Mouse (Mus musculus) left cerebral cortex, adult 18-20 months (tissue): ENCODE results near the gene Ptges2. TPM values are rescaled to one million over a fixed set of nuclear protein-coding genes. Genes with fewer than 3 reads are reported as not detected.

ENCODE experiments used
- DNase-seq, 2 experiments: peaks; one replicate each; pipeline ENCODE4 v3.0.0; 2021 to 2022; ENCODE audit warnings: low spot score in 2 of 2, mixed read lengths in 1 of 2
- total RNA-seq, 2 experiments: library from RNA; stranded (reverse); gene quantifications; 2 replicates each; pipeline ENCODE4 v1.2.3; 2021

Gene Ptges2
- total RNA-seq, 2 experiments from 2014 or later = 49.5 to 51.2 TPM

- DNase-seq = no peak
These were observed 18.2 kb downstream of the Ptges2 start for GRCm38 (mm10) chr2:32413936-32414335.

GRCm38 (mm10) chr2:32415801-32416200 is 20.1 kb downstream of the Ptges2 start:
- no peak for DNase-seq

DNA sequence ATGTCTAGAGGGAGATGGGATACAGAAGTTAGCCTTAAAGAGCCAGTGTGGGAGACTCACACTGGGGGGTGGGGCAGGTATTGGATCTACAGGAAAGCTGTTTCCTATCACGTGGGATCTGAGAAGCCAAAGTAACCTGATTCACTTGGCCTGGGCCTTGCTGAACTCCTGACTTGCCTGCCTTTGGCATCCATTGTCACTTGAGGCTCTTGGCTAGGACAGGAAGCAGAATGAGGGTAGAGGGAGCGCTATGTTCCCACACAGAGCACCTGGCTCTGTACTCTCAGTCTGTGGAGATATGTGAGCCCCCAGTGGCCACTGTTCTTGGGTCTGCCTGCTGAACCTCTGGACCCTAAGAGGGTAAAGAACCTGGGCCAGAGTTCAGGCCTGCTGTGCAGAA is 20.9 kb downstream of the Ptges2 start:
- DNase-seq = no peak

- DNase-seq = no peak
These were observed 21.8 kb downstream of the Ptges2 start for GRCm38 (mm10) chr2:32417486-32417885.

DNA sequence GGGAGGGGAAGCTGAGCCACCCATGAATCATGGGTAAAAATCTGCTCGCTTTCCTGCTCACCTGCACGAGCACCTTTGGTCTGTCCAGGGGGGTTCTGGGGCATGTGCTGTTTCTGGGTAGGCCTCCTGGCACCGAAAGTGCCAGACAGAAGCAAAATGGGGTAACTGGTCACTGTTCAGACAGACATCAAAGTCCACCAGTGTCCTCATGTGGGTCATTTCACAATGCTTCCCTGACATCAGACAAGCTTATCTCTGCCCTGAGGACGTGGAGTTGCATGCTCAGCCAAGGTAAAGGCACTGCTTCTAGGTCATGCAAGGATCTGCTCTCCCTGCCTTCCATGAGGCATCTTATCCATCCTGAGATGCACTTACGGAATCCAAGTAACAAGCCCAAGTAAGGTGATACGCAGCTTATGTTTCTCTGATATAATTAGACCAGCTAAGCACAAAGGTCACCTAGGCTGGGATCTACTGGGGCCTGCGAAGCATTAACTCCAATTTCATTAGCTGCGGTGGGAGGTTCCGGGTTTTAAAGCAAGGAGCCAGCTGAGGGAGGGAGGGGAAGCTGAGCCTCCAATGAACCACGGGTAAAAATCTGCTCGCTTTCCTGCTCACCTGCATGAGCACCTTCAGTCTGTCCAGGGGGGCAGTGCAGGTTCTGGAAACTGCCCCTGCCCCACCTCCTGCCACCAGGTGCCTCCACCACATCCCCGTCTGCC is 22.9 kb downstream of the Ptges2 start:
- no peak for DNase-seq

GRCm38 (mm10) chr2:32419359-32419758 is 23.7 kb downstream of the Ptges2 start:
- DNase-seq = no peak

- no peak for DNase-seq
These were observed 24.4 kb downstream of the Ptges2 start for GRCm38 (mm10) chr2:32420066-32420608.

DNA sequence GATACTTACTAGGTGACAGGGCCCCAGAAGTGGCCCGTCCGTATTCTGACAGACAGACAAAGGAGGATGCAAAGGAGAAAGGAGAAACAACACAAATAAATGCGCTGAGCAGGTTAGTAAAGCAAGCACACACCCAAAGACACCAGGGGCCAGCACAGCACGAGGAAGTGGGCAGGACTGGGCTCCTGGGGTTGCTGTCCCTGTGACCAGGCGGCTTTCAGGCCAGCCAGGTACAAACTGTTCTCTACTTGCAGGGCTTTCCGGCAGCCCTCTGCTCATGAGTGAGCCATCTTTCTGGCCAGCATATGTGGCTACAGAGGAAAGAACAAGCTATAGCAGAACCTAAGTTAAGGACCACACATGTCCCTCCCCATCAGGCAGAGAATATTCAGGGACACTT is 25.0 kb downstream of the Ptges2 start:
- no peak for DNase-seq

- DNase-seq = no peak
These were observed 26.2 kb downstream of the Ptges2 start for GRCm38 (mm10) chr2:32421851-32422251.

- no peak for DNase-seq
These were observed 28.0 kb downstream of the Ptges2 start for GRCm38 (mm10) chr2:32423481-32424331.

GRCm38 (mm10) chr2:32424796-32425195 is 29.1 kb downstream of the Ptges2 start:
- no peak for DNase-seq

DNA sequence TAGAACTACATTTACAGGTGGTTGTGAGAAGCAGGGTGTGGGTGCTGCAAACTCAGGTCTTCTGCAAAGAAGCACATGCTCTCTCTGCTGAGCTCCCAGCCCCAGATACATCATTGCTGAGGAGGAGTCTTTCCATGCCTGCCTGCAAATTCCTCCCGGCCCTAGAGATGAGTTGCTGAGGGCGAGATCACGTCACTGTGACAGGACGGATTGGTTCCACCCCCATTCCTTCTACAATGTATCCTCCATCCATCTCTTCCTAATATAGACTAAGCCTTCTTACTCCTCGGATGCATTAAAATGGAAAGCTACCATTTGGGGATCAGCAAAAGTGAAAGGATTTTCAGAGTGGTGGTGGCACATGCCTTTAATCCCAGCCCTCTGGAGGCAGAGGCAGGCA is 29.9 kb downstream of the Ptges2 start:
- DNase-seq = peak in 1 of 2 experiments; percentile 42

DNA sequence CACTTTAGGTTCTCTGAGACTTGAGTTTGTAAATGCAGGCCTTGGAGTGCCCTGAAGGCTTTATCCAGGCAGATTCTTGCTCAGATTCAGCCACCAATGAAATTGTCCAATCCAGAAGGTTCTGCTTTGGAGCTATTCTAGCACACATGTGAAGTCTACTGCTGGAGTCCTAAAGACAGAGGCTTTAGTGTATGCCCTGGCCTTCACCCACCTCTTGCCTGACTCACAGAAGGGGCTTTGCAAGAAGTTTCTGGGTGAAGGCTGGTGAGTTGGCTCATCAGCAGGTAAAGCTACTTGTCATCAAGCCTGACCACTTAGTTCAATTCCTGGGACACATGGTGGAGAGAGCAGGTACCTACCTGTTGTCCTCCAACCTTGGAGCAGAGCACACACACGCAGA is 30.4 kb downstream of the Ptges2 start:
- no peak for DNase-seq

DNA sequence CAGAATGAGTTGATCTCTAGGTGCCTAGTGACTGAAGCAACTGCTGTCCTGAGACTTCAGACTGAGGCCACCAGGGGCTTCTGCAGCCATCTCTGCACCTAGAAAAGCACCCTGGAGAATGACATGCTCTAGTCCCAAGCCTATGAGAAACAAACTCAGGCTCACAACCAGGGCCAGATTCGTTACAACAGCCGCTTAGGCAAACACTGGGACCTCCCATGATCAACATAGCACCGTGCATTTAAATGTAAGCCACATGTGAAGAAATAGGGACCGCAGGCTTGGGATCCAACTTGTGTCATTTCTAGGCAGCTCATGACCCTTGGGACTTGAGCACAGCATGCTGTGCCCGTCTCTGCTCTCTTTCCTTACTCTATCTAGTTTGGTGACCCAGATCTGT is 32.0 kb downstream of the Ptges2 start:
- no peak for DNase-seq

DNA sequence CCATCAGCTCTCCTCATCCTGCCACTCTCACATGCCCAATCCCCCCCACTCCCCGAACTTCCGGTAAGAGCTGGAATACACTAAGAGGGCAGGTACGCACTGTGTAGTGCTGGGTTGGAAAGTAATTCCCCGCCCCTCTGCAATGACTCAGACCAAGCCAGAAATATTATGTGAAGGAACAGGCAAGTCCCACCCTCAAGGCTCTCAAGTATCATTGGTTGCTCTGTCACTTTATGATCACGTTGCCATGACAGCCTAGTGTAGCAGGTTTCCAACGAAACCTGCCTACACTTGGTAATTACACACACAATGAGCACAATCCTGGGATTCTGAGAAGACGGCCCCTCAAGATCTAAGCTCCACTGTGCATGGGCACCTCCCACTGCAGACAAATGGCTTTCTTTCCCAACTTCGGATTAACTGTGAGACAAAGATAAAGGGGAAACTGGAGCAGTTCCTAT is 32.6 kb downstream of the Ptges2 start:
- DNase-seq = peak; percentile 45 to 56

DNA sequence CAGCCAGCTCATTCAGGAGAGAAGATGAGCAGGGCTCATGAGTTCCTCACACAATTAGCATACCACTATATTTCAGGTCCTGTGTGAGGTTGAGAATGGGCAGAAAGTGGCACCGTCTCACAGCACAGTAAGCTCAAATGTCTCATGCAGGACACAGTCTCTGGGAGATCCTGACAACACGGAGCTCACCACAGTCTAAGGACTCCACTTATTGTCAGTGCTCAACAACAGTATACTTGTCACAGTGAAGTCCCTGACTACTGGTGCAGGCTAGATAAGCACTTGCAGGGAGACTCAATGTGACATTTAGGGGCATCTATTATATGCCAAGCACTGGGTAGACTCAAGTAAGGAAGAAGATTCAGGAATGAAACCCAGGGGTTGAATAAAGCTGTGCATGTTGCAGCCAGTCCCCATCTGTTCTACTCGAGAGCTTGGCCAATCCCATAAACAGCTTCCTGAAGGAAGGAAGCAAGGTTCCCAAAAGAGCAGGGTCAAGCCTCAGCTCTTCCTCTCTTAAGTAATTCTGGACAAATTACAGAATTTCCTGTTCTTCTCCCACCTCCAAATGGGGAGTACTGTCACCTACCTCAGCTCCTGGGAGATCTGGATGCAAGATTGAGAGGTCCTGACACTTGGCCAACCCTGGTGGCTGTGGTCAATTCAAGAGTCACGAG is 33.7 kb downstream of the Ptges2 start:
- no peak for DNase-seq

DNA sequence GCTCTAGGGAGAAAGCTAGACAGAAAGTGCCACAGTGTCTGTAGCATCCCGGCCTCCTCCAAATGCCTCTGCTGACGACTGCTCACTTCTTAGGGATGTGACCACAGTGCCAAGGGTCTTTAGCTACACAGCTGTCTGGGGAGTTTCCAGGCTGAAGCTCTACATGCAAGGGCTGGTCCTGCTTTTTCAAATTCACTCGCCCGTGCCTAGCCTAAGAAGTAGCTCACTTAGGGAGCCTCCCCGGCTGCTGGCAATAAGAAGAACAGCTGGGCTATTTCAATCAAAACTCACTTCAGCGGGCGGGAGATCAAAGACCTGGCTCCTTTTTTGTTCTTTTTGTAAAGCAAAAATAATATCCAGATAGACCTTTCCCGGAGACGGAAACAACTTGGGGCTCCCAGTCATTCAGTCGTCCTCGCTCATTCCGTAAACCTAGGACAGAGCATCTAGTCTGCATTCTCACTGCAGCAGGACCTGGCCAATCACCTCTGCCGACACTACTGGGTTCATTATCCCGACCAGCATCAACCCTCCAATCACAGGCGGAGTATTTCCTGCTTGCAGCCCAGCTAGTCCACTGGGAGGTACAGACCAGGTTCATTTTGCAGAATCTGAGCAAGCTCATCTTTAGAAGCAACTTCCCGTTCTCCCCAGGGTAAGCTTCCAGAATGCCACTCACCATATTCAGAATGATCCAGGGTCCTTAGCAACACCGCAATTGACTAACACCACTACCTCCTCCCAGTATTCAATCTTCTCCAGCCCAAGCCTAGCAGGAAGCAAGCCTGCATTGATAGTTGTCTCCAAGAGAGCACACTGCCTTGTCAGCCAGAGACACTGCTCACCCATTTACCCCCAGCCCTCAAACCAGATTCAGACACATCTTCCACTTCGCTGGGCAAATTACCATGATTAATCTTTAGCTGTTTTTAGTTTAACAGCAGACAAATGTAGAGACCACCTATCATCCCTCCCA is 35.3 kb downstream of the Ptges2 start:
- peak; percentile 83 to 89 for DNase-seq

DNA sequence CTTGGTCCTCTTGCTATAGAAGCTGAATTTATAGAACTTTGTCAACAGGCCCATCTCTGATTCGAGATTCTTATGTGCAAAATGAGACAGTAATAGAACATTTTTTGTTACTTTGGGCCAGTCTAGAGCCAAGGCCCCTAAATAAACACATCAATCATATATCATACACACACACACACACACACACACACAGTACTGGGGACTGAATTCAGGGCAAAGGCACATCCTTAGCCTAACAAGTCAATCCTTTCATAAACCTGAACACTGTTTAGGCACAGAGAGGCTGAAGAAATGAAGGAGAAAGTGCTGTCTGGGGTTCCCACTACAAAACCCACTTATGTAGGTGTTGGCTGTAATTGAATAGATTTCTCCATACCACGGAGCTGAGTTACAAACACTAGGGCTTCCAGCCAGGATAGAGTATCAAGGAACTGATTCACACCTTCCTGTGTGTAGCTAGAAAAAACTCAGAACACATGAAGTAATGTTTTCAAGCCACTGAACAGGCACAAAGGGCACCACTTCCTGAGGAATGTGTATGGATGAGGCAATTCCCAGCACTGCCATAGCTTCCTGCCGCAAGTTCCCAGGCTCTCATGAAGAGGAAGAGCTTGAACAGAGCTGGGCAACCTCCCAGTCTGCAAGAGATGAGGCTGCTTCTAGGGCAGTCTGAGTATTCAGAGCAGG is 41.1 kb downstream of the Ptges2 start:
- no peak for DNase-seq

DNA sequence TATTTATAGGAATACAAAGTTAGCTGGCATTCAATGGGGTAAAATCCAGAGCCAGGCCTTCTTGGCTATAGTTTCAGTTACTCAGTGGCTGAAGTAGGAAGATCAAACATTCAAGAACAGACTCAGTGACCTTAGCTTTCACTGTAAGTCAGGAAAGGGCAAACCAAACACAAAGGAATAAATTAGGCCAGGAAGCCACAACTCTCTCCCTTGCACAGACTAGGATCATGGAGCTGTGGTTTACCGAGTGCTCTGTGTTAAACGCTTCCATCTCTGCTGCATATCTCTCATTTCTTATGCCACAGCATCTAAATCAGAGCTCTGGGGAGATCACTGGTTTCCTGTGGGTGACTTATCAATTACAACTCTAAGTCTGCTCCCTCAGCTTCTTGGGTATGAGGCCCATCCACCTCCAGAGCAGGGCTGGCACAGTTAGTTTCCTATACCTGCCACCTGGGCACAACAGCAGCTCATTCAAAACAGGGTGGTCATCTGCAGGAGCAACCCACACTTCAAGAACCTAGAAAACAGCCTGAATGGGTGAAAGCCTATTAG is 42.0 kb downstream of the Ptges2 start:
- DNase-seq = no peak
